Comparison of ENCODE assay signal across 16 mouse cellular contexts in the genomic region with DNA sequence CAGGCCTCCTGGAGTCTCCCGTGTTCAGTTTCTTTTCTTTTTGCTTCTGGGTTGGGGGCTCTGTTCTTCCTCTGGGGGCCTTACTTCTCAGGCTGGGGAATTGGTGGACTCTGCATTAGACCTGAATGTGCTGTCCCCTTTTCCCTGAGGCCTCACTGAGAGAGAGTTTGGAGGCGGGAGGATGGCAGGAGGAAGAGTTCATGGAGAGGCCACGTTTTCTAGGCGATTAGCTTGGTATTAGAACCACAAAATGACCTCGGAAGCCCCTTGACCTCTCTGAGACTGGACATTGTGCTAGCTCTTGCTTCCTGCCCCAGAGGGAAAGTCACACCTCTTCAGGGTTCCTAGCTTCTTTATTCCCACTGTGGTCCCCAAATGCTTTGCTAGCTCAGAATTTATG. TPM values are rescaled to one million over a fixed set of nuclear protein-coding genes. Genes with fewer than 3 reads are reported as not detected.
DNase-seq lines count a peak whose midpoint lies in the region; ATAC-seq and TF ChIP-seq lines count a peak whose summit lies in the region.
"Had no signal": no experiment of that assay in that cellular context is flagged by ENCODE, and none has a peak within 500 bp of the region (broad histone marks: within the 10 kb centered on the region; RNA-seq: fewer than 3 reads in every experiment).

No protein-coding gene starts in this region.

- H3K4me3 ChIP-seq in lung, embryonic 14.5 days (ENCODE audit: low read depth, low read length) = peak overlapping the region; percentile 72
- peak overlapping the region; percentile 23 for H3K4me3 ChIP-seq in hindbrain, embryonic 16.5 days (ENCODE audit: low read length)
- H3K4me3 ChIP-seq in stomach, embryonic 15.5 days (replicated peaks) = peak overlapping the region; percentile 30
- H3K4me3 ChIP-seq: forebrain, embryonic 12.5 days; gastrocnemius, adult 2 months had no signal

- no peaks in the 10 kb centered on the region for H3K9me3 ChIP-seq in lung, embryonic 14.5 days (ENCODE audit: low read depth, low read length)
- H3K9me3 ChIP-seq in hindbrain, embryonic 16.5 days (ENCODE audit: control insufficient read depth, low read length) = no peaks in the 10 kb centered on the region
- no peaks in the 10 kb centered on the region for H3K9me3 ChIP-seq in stomach, embryonic 15.5 days
- H3K9me3 ChIP-seq: forebrain, embryonic 12.5 days had no signal

- peak overlapping the region; percentile 100 for H3K27ac ChIP-seq in lung, embryonic 14.5 days (ENCODE audit: low read depth)
- H3K27ac ChIP-seq in hindbrain, embryonic 16.5 days (ENCODE audit: low read depth, low read length) = peak overlapping the region; percentile 74
- peak overlapping the region; percentile 78 for H3K27ac ChIP-seq in stomach, embryonic 15.5 days
- H3K27ac ChIP-seq: forebrain, embryonic 12.5 days; gastrocnemius, adult 2 months had no signal

- 7% methylated on average over 5 of the region's 5 CpGs for WGBS in lung, embryonic 14.5 days
- 1% methylated on average over 5 of the region's 5 CpGs for WGBS in hindbrain, embryonic 16.5 days
- 6% methylated on average over 5 of the region's 5 CpGs for WGBS in stomach, embryonic 15.5 days

- TF ChIP-seq CTCF in lung, embryonic 14.5 days (IDR thresholded peaks at IDR 0.05; ENCODE audit: low read depth) = no peak

- peak; percentile 46 for DNase-seq in adrenal gland, postnatal 10 days
- no peak for DNase-seq in adrenal gland, postnatal 25 days
- peak; percentile 78 for DNase-seq in lung, embryonic 14.5 days
- DNase-seq in lung, postnatal 14 days = no peak
- no peak for DNase-seq in right cerebral cortex, postnatal 4 days
- DNase-seq: cerebellum, postnatal 25 days; gastrocnemius, adult 2 months; lung, postnatal 36 days had no signal

- no peak for ATAC-seq in lung, embryonic 14.5 days (ENCODE audit: insufficient read depth)
- no peak for ATAC-seq in hindbrain, embryonic 16.5 days
- no peak for ATAC-seq in stomach, embryonic 15.5 days (ENCODE audit: insufficient read depth, low FRiP score, low read depth)
- ATAC-seq in erythroblast, adult 5-6 weeks (replicated peaks; ENCODE audit: low FRiP score, poor library complexity, severe bottlenecking) = no peak

- peak overlapping the region; percentile 99 for H3K9ac ChIP-seq in lung, embryonic 14.5 days
- H3K9ac ChIP-seq in hindbrain, embryonic 16.5 days (ENCODE audit: low read depth, low read length) = peak overlapping the region; percentile 54
- no peak overlapping the region for H3K9ac ChIP-seq in stomach, embryonic 15.5 days
- H3K9ac ChIP-seq: forebrain, embryonic 12.5 days had no signal

- peaks cover 12% of the 10 kb centered on the region; the same call in 1 of the 2 replicates for H3K36me3 ChIP-seq in lung, embryonic 14.5 days (ENCODE audit: insufficient read depth)
- H3K36me3 ChIP-seq in hindbrain, embryonic 16.5 days (ENCODE audit: control insufficient read depth, insufficient read depth, low read length) = no peaks in the 10 kb centered on the region
- H3K36me3 ChIP-seq in stomach, embryonic 15.5 days = no peaks in the 10 kb centered on the region
- H3K36me3 ChIP-seq: forebrain, embryonic 12.5 days had no signal

- peaks cover under 1% of the 10 kb centered on the region; the same call in 1 of the 2 replicates for H3K4me1 ChIP-seq in lung, embryonic 14.5 days (ENCODE audit: insufficient read depth)
- H3K4me1 ChIP-seq in hindbrain, embryonic 16.5 days (ENCODE audit: control insufficient read depth, insufficient read depth, low read depth, low read length) = no peaks in the 10 kb centered on the region
- H3K4me1 ChIP-seq in stomach, embryonic 15.5 days = peaks cover 7% of the 10 kb centered on the region; the same call in 1 of the 2 replicates
- H3K4me1 ChIP-seq: forebrain, embryonic 12.5 days had no signal

- H3K27me3 ChIP-seq in lung, embryonic 14.5 days (ENCODE audit: insufficient read depth, low read length) = peaks cover 14% of the 10 kb centered on the region; the same call in 1 of the 2 replicates
- H3K27me3 ChIP-seq in hindbrain, embryonic 16.5 days (replicated peaks; ENCODE audit: control insufficient read depth, insufficient read depth, low read length) = peaks cover 16% of the 10 kb centered on the region
- H3K27me3 ChIP-seq in stomach, embryonic 15.5 days (replicated peaks) = peaks cover 12% of the 10 kb centered on the region; the same call in 1 of the 2 replicates

- peak overlapping the region; percentile 84 for H3K4me2 ChIP-seq in lung, embryonic 14.5 days
- H3K4me2 ChIP-seq in hindbrain, embryonic 16.5 days (ENCODE audit: low read length) = peak overlapping the region; percentile 62
- peak overlapping the region; percentile 62 for H3K4me2 ChIP-seq in stomach, embryonic 15.5 days
- H3K4me2 ChIP-seq: forebrain, embryonic 12.5 days had no signal

RNA-seq across cellular contexts. Expression of a gene that starts 1.0 kb away (rescaled TPM):
- total RNA-seq in adrenal gland, postnatal 10 days (2021) = 10 to 100 TPM; 13.7 to 24.8 TPM
- total RNA-seq in adrenal gland, postnatal 25 days (2021) = 33.0 and 40.1 TPM in 2 replicates
- polyA plus RNA-seq in lung, embryonic 14.5 days (2014; fragmentation: Nextera tagmentation; extraction: Ambion mirVana) = 3.9 and 6.3 TPM in 2 replicates
- 4.8 and 5.6 TPM in 2 replicates for polyA plus RNA-seq in hindbrain, embryonic 16.5 days (2015; fragmentation: Nextera tagmentation; extraction: Ambion mirVana)
- polyA plus RNA-seq in stomach, embryonic 15.5 days (2015; fragmentation: Nextera tagmentation; extraction: Ambion mirVana) = 2.5 and 2.7 TPM in 2 replicates
- not detected in 2 replicates for total RNA-seq in erythroblast, adult 5-6 weeks (2015; ENCODE audit: low replicate concordance)
- total RNA-seq in erythroblast, adult 5-6 weeks (2017; ENCODE audit: low replicate concordance) = not detected in 2 replicates
- total RNA-seq: layer of hippocampus, adult 18-20 months; left cerebral cortex, postnatal 36 days had no signal
- polyA plus RNA-seq: forebrain, embryonic 12.5 days; midbrain, postnatal 0 days had no signal

RNA-seq across cellular contexts. Expression of a gene that starts 6.1 kb away (rescaled TPM):
- 10 to 100 TPM in 1 of 2 experiments, 1 to 10 TPM in 1; 8.4 to 15.9 TPM for total RNA-seq in adrenal gland, postnatal 10 days (2021)
- 27.6 and 31.5 TPM in 2 replicates for total RNA-seq in adrenal gland, postnatal 25 days (2021)
- polyA plus RNA-seq in lung, embryonic 14.5 days (2014; fragmentation: Nextera tagmentation; extraction: Ambion mirVana) = 3.8 and 3.9 TPM in 2 replicates
- 2.5 and 3.3 TPM in 2 replicates for polyA plus RNA-seq in hindbrain, embryonic 16.5 days (2015; fragmentation: Nextera tagmentation; extraction: Ambion mirVana)
- polyA plus RNA-seq in stomach, embryonic 15.5 days (2015; fragmentation: Nextera tagmentation; extraction: Ambion mirVana) = 3.4 and 3.6 TPM in 2 replicates
- total RNA-seq in erythroblast, adult 5-6 weeks (2015; ENCODE audit: low replicate concordance) = 0.63 TPM in 1 of 2 replicates, not detected in the other
- total RNA-seq in erythroblast, adult 5-6 weeks (2017; ENCODE audit: low replicate concordance) = 0.56 and 0.77 TPM in 2 replicates
- total RNA-seq: layer of hippocampus, adult 18-20 months; left cerebral cortex, postnatal 36 days had no signal
- polyA plus RNA-seq: forebrain, embryonic 12.5 days; midbrain, postnatal 0 days had no signal

RNA-seq across cellular contexts. Expression of a gene that starts 21.0 kb away (rescaled TPM):
- 10 to 100 TPM; 12.1 to 17.1 TPM for total RNA-seq in adrenal gland, postnatal 10 days (2021)
- 36.5 and 36.8 TPM in 2 replicates for total RNA-seq in adrenal gland, postnatal 25 days (2021)
- 65.9 and 76.1 TPM in 2 replicates for polyA plus RNA-seq in lung, embryonic 14.5 days (2014; fragmentation: Nextera tagmentation; extraction: Ambion mirVana)
- polyA plus RNA-seq in hindbrain, embryonic 16.5 days (2015; fragmentation: Nextera tagmentation; extraction: Ambion mirVana) = 120 and 133 TPM in 2 replicates
- 17.6 and 17.9 TPM in 2 replicates for polyA plus RNA-seq in stomach, embryonic 15.5 days (2015; fragmentation: Nextera tagmentation; extraction: Ambion mirVana)
- total RNA-seq in erythroblast, adult 5-6 weeks (2015; ENCODE audit: low replicate concordance) = not detected in 2 replicates
- total RNA-seq in erythroblast, adult 5-6 weeks (2017; ENCODE audit: low replicate concordance) = not detected in 2 replicates
- total RNA-seq: layer of hippocampus, adult 18-20 months; left cerebral cortex, postnatal 36 days had no signal
- polyA plus RNA-seq: forebrain, embryonic 12.5 days; midbrain, postnatal 0 days had no signal

RNA-seq across cellular contexts. Expression of a gene that starts 26.2 kb away (rescaled TPM):
- total RNA-seq in adrenal gland, postnatal 10 days (2021) = 10 to 100 TPM; 16.3 to 16.7 TPM
- 24.0 and 25.6 TPM in 2 replicates for total RNA-seq in adrenal gland, postnatal 25 days (2021)
- 48.9 and 51.6 TPM in 2 replicates for polyA plus RNA-seq in lung, embryonic 14.5 days (2014; fragmentation: Nextera tagmentation; extraction: Ambion mirVana)
- polyA plus RNA-seq in hindbrain, embryonic 16.5 days (2015; fragmentation: Nextera tagmentation; extraction: Ambion mirVana) = 20.0 and 20.8 TPM in 2 replicates
- 20.3 and 21.0 TPM in 2 replicates for polyA plus RNA-seq in stomach, embryonic 15.5 days (2015; fragmentation: Nextera tagmentation; extraction: Ambion mirVana)
- not detected in 2 replicates for total RNA-seq in erythroblast, adult 5-6 weeks (2015; ENCODE audit: low replicate concordance)
- total RNA-seq in erythroblast, adult 5-6 weeks (2017; ENCODE audit: low replicate concordance) = not detected in 2 replicates
- total RNA-seq: layer of hippocampus, adult 18-20 months; left cerebral cortex, postnatal 36 days had no signal
- polyA plus RNA-seq: midbrain, postnatal 0 days had no signal

RNA-seq across cellular contexts. Expression of a gene that starts 31.8 kb away (rescaled TPM):
- total RNA-seq in adrenal gland, postnatal 10 days (2021) = 10 to 100 TPM; 23.6 to 29.8 TPM
- 74.4 and 78.8 TPM in 2 replicates for total RNA-seq in adrenal gland, postnatal 25 days (2021)
- polyA plus RNA-seq in lung, embryonic 14.5 days (2014; fragmentation: Nextera tagmentation; extraction: Ambion mirVana) = 19.7 and 24.4 TPM in 2 replicates
- 49.9 and 53.3 TPM in 2 replicates for polyA plus RNA-seq in hindbrain, embryonic 16.5 days (2015; fragmentation: Nextera tagmentation; extraction: Ambion mirVana)
- 7.5 and 10.7 TPM in 2 replicates for polyA plus RNA-seq in stomach, embryonic 15.5 days (2015; fragmentation: Nextera tagmentation; extraction: Ambion mirVana)
- not detected in 2 replicates for total RNA-seq in erythroblast, adult 5-6 weeks (2015; ENCODE audit: low replicate concordance)
- total RNA-seq in erythroblast, adult 5-6 weeks (2017; ENCODE audit: low replicate concordance) = not detected in 2 replicates
- total RNA-seq: layer of hippocampus, adult 18-20 months; left cerebral cortex, postnatal 36 days had no signal
- polyA plus RNA-seq: forebrain, embryonic 12.5 days; heart, embryonic 14.5 days; midbrain, postnatal 0 days had no signal

Comparison
In these comparisons a context has a peak if more than half of its experiments do, and no peak if none do; other contexts are left out.
1. DNase-seq: peak in adrenal gland, postnatal 10 days (single experiment) and lung, embryonic 14.5 days (single experiment); none in adrenal gland, postnatal 25 days (single experiment), lung, postnatal 14 days (single experiment) and right cerebral cortex, postnatal 4 days (single experiment).
2. RNA of a gene that starts 1.0 kb away (total RNA-seq): 33.0 to 40.1 TPM in adrenal gland, postnatal 25 days and 13.7 to 24.8 TPM in adrenal gland, postnatal 10 days; not detected in erythroblast, adult 5-6 weeks; every median in the first group is over 10 times any median in the second.
3. RNA of a gene that starts 6.1 kb away (total RNA-seq): 27.6 to 31.5 TPM in adrenal gland, postnatal 25 days and 8.4 to 15.9 TPM in adrenal gland, postnatal 10 days; 0.56 to 0.77 TPM in erythroblast, adult 5-6 weeks; every median in the first group is over 4 times any median in the second.
4. RNA of a gene that starts 21.0 kb away (total RNA-seq): 36.5 to 36.8 TPM in adrenal gland, postnatal 25 days and 12.1 to 17.1 TPM in adrenal gland, postnatal 10 days; not detected in erythroblast, adult 5-6 weeks; every median in the first group is over 10 times any median in the second.
5. Peak in every context shown above with its lines, with median percentiles within 50 percentile points of each other: H3K27ac ChIP-seq, H3K4me2 ChIP-seq and H3K4me3 ChIP-seq.